Mouse (Mus musculus) heart, postnatal 0 days (tissue): ENCODE results near the gene Brpf1. TPM values are rescaled to one million over a fixed set of nuclear protein-coding genes. Genes with fewer than 3 reads are reported as not detected.
"Not testable (repeated sequence)": the region's sequence is repeated elsewhere in the genome, so short reads cannot be mapped to it uniquely, and the experiment has no call there.

Experiments used
- ATAC-seq: fragments of 200-750 bp; cut with Nextera tagmentation; 2 replicates; pipeline ENCODE4 v1.8.0; 2017; ENCODE audit warnings: low read depth, moderate number of reproducible peaks, moderate library complexity; ENCODE audit not compliant: insufficient read depth
- DNase-seq: peaks from one replicate; pipeline ENCODE4 v3.0.0-alpha.2; 2016; ENCODE audit warnings: low spot score
- H3K27ac ChIP-seq: fragments of 300-500 bp; sonication (generic); 2 replicates; pipeline ENCODE4 v1.5.1; 2014; ENCODE audit warnings: low read depth, mild to moderate bottlenecking
- H3K27me3 ChIP-seq: fragments of 300-500 bp; sonication (generic); 2 replicates; pipeline ENCODE4 v1.6.1; 2014; ENCODE audit warnings: low read length, mixed read lengths; ENCODE audit not compliant: control insufficient read depth, insufficient read depth
- H3K36me3 ChIP-seq: fragments of 300-500 bp; sonication (generic); replicated peaks from 2 replicates; pipeline ENCODE4 v1.6.1; 2014; ENCODE audit warnings: low read length, mixed read lengths; ENCODE audit not compliant: control insufficient read depth, insufficient read depth
- H3K4me1 ChIP-seq: fragments of 300-500 bp; sonication (generic); 2 replicates; pipeline ENCODE4 v1.6.1; 2014; ENCODE audit warnings: antibody characterized with exemption; ENCODE audit not compliant: control insufficient read depth, insufficient read depth
- H3K4me2 ChIP-seq: fragments of 300-500 bp; sonication (generic); 2 replicates; pipeline ENCODE4 v1.6.1; 2014; ENCODE audit warnings: low read depth, mild to moderate bottlenecking, low read length, moderate library complexity
- H3K4me3 ChIP-seq: fragments of 300-500 bp; sonication (generic); 2 replicates; pipeline ENCODE4 v1.5.1; 2014; ENCODE audit warnings: low read depth, low read length
- H3K9ac ChIP-seq: fragments of 300-500 bp; sonication (generic); replicated peaks from 2 replicates; pipeline ENCODE4 v1.6.1; 2014; ENCODE audit warnings: low read depth, low read length, mixed read lengths
- H3K9me3 ChIP-seq: fragments of 300-500 bp; sonication (generic); replicated peaks from 2 replicates; pipeline ENCODE4 v1.6.1; 2016; ENCODE audit warnings: low read length; ENCODE audit not compliant: control insufficient read depth
- CTCF ChIP-seq: IDR thresholded peaks from 2 replicates; pipeline ENCODE4 v1.5.1; 2016; ENCODE audit warnings: antibody characterized with exemption, control low read depth, low read depth
- EP300 ChIP-seq: IDR thresholded peaks from 2 replicates; pipeline ENCODE4 v1.6.1; 2016; ENCODE audit warnings: antibody characterized with exemption, low read depth
- WGBS: fragments of 180-500 bp; shearing (Covaris S2); extraction: QIAGEN DNeasy Blood & Tissue Kit; methylation state at CpG from one replicate; pipeline ENCODE4 v1.1.7; 2014; 5-methylcytosine and 5-hydroxymethylcytosine counted together
- polyA plus RNA-seq: library from polyadenylated mRNA; unstranded; fragments of >200 nt; fragmentation: Nextera tagmentation; extraction: Ambion mirVana; gene quantifications from 2 replicates; pipeline ENCODE4 v1.2.1, GENCODE M21; 2015
- total RNA-seq: library from RNA; depleted of rRNA; stranded (reverse); fragments of >200 nt; gene quantifications from 2 replicates; pipeline ENCODE4 v1.2.3, GENCODE M21; 2014; ENCODE audit warnings: low replicate concordance

Brpf1 gene
- total and polyA plus RNA-seq, 2 experiments from 2014 or later: 6.4 to 15.2 TPM

- peaks cover 23% of the 10 kb centered on the region for H3K36me3 ChIP-seq
- WGBS: 32% methylated on average over 2 of the region's 2 CpGs
- no peak for ATAC-seq
- no peaks in the 10 kb centered on the region for H3K9me3 ChIP-seq
- DNase-seq: no peak
- TF ChIP-seq EP300: no peak
- TF ChIP-seq CTCF: no peak
- H3K27ac ChIP-seq: no peak overlapping the region
- no peaks in the 10 kb centered on the region for H3K27me3 ChIP-seq
- peaks cover 23% of the 10 kb centered on the region; the same call in 1 of the 2 replicates for H3K4me1 ChIP-seq
- no peak overlapping the region for H3K4me3 ChIP-seq
- no peak overlapping the region for H3K9ac ChIP-seq
- H3K4me2 ChIP-seq: no peak overlapping the region
These were observed 23.6 kb downstream of the Brpf1 start for GRCm38 (mm10) chr6:113330547-113330946.

- TF ChIP-seq EP300 (no peak), CTCF (no peak)
- Histone ChIP-seq H3K27ac (no peak overlapping the region), H3K4me2 (no peak overlapping the region), H3K4me1 (peaks cover 16% of the 10 kb centered on the region; the same call in 1 of the 2 replicates), H3K9ac (no peak overlapping the region), H3K36me3 (peaks cover 32% of the 10 kb centered on the region), H3K27me3 (no peaks in the 10 kb centered on the region), H3K9me3 (no peaks in the 10 kb centered on the region), H3K4me3 (no peak overlapping the region)
- no peak for DNase-seq
- ATAC-seq: no peak
- 92% methylated on average over 11 of the region's 11 CpGs for WGBS
These were observed 24.8 kb downstream of the Brpf1 start for GRCm38 (mm10) chr6:113331721-113332120.

GRCm38 (mm10) chr6:113332734-113333133 lies 25.8 kb downstream of the Brpf1 start:
- not testable (repeated sequence) for H3K9ac ChIP-seq, ATAC-seq, H3K9me3 ChIP-seq, DNase-seq, H3K27me3 ChIP-seq, H3K4me2 ChIP-seq, H3K4me3 ChIP-seq
- peaks cover 20% of the 10 kb centered on the region; the same call in 1 of the 2 replicates for H3K4me1 ChIP-seq
- TF ChIP-seq CTCF: 0 out of 2 replicates have a peak, but pooled peaks have one; percentile 10
- H3K36me3 ChIP-seq: peaks cover 38% of the 10 kb centered on the region
- H3K27ac ChIP-seq: peak overlapping the region; percentile 81
- WGBS: 63% methylated on average over 6 of the region's 6 CpGs

GRCm38 (mm10) chr6:113333137-113333950 lies 26.4 kb downstream of the Brpf1 start:
- peaks cover 16% of the 10 kb centered on the region; the same call in 1 of the 2 replicates for H3K4me1 ChIP-seq
- H3K27me3 ChIP-seq: no peaks in the 10 kb centered on the region
- H3K9ac ChIP-seq: no peak overlapping the region
- no peaks in the 10 kb centered on the region for H3K9me3 ChIP-seq
- TF ChIP-seq EP300 (no peak), CTCF (no peak)
- DNase-seq (peak; percentile 70), ATAC-seq (peak; percentile 46)
- WGBS: 33% methylated on average over 14 of the region's 14 CpGs
- H3K27ac ChIP-seq: peak overlapping the region; percentile 81
- H3K36me3 ChIP-seq: peaks cover 44% of the 10 kb centered on the region
- H3K4me3 ChIP-seq: no peak overlapping the region
- peak overlapping the region; percentile 30 for H3K4me2 ChIP-seq

GRCm38 (mm10) chr6:113334216-113334615 lies 27.3 kb downstream of the Brpf1 start:
- no peak for ATAC-seq
- WGBS: 81% methylated on average over 6 of the region's 6 CpGs
- H3K4me1 ChIP-seq: peaks cover 16% of the 10 kb centered on the region; the same call in 1 of the 2 replicates
- no peaks in the 10 kb centered on the region for H3K27me3 ChIP-seq
- H3K4me2 ChIP-seq: no peak overlapping the region
- TF ChIP-seq CTCF (no peak), EP300 (no peak)
- H3K9me3 ChIP-seq: no peaks in the 10 kb centered on the region
- peaks cover 53% of the 10 kb centered on the region for H3K36me3 ChIP-seq
- no peak for DNase-seq
- H3K9ac ChIP-seq: no peak overlapping the region
- H3K4me3 ChIP-seq: no peak overlapping the region
- no peak overlapping the region for H3K27ac ChIP-seq
